Mouse (Mus musculus): ENCODE results near the gene Lpo.

GRCm38 (mm10) chr11:87807433-87807832 is 20.7 kb downstream of the Lpo start:
- no peak for TF ChIP-seq POLR2A (IDR thresholded peaks at IDR 0.05; ENCODE audit: extremely low read depth, insufficient read depth, low read length)
- TF ChIP-seq CTCF (IDR thresholded peaks at IDR 0.05; ENCODE audit: extremely low read depth, insufficient read depth, low read length), result no peak
